Mouse (Mus musculus) stomach, embryonic 14.5 days (tissue): ENCODE results near the gene Frmd4a. TPM values are rescaled to one million over a fixed set of nuclear protein-coding genes. Genes with fewer than 3 reads are reported as not detected.
A peak's percentile ranks its signal among the peaks of the same experiment; 100 is the strongest.

ENCODE experiments used
- ATAC-seq: fragments of 200-750 bp; cut with Nextera tagmentation; 2 replicates; pipeline ENCODE4 v1.8.0; 2017; ENCODE audit warnings: low read depth, moderate TSS enrichment; ENCODE audit not compliant: insufficient number of reproducible peaks, insufficient read depth, low FRiP score
- H3K27ac ChIP-seq: fragments of 300-500 bp; sonication (generic); 2 replicates; pipeline ENCODE4 v1.5.1; 2014; ENCODE audit warnings: mild to moderate bottlenecking, low read length, moderate library complexity, mixed read lengths
- H3K27me3 ChIP-seq: fragments of 300-500 bp; sonication (generic); 2 replicates; pipeline ENCODE4 v1.6.1; 2014; ENCODE audit warnings: low read length, control low read depth, mixed read lengths; ENCODE audit not compliant: control insufficient read depth, insufficient read depth
- H3K36me3 ChIP-seq: fragments of 300-500 bp; sonication (generic); 2 replicates; pipeline ENCODE4 v1.6.1; 2014; ENCODE audit warnings: mild to moderate bottlenecking, control low read depth, low read length, moderate library complexity, mixed read lengths; ENCODE audit not compliant: control insufficient read depth, insufficient read depth
- H3K4me1 ChIP-seq: fragments of 300-500 bp; sonication (generic); 2 replicates; pipeline ENCODE4 v1.6.1; 2014; ENCODE audit warnings: low read length, control low read depth, mixed read lengths; ENCODE audit not compliant: control insufficient read depth, insufficient read depth
- H3K4me2 ChIP-seq: fragments of 300-500 bp; sonication (generic); replicated peaks from 2 replicates; pipeline ENCODE4 v1.6.1; 2014; ENCODE audit warnings: low read depth, low read length, control low read depth
- H3K4me3 ChIP-seq: fragments of 300-500 bp; sonication (generic); 2 replicates; pipeline ENCODE4 v1.5.1; 2014; ENCODE audit warnings: low read depth, low read length, control low read depth
- H3K9ac ChIP-seq: fragments of 300-500 bp; sonication (generic); replicated peaks from 2 replicates; pipeline ENCODE4 v1.6.1; 2014; ENCODE audit warnings: low read depth, mild to moderate bottlenecking, control low read depth, low read length, moderate library complexity, mixed read lengths
- H3K9me3 ChIP-seq: fragments of 300-500 bp; sonication (generic); 2 replicates; pipeline ENCODE4 v1.6.1; 2016; ENCODE audit warnings: low read depth, low read length, control low read depth; ENCODE audit not compliant: control insufficient read depth
- WGBS: fragments of 180-500 bp; shearing (Covaris S2); extraction: QIAGEN DNeasy Blood & Tissue Kit; methylation state at CpG from one replicate; pipeline ENCODE4 v1.1.7; 2014; 5-methylcytosine and 5-hydroxymethylcytosine counted together
- polyA plus RNA-seq: library from polyadenylated mRNA; unstranded; fragments of >200 nt; fragmentation: Nextera tagmentation; extraction: Ambion mirVana; gene quantifications from 2 replicates; pipeline ENCODE4 v1.2.1, GENCODE M21; 2014

Frmd4a gene
- polyA plus RNA-seq, 1 experiment from 2014 or later = 42.4 TPM

DNA sequence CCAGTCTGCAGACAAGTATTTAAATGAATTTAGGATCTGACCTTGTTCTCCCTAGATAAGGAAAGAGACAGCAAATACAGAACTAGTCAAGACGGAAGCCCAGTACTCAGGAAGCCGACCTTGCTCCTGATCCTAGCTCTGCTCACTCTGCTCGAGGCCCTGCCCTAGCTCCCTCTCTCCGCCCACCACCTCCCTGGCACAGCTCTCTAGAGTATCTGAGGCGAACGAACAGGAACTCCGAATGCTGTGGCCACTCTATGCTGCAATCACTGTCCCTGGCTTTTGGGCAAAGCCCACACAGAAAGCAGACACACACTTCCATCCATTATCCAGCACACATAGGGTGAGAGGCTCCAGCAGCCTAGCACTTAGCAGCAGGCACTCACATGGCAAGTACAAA is 619.1 kb downstream of the Frmd4a start:
- peaks cover 57% of the 10 kb centered on the region for H3K36me3 ChIP-seq
- H3K4me3 ChIP-seq = no peak overlapping the region
- H3K9me3 ChIP-seq = no peaks in the 10 kb centered on the region
- 83% methylated on average over 7 of the region's 7 CpGs for WGBS
- no peak overlapping the region for H3K27ac ChIP-seq
- H3K27me3 ChIP-seq = no peaks in the 10 kb centered on the region
- H3K4me1 ChIP-seq = no peaks in the 10 kb centered on the region
- no peak overlapping the region for H3K4me2 ChIP-seq
- ATAC-seq = no peak
- H3K9ac ChIP-seq = no peak overlapping the region

GRCm38 (mm10) chr2:4638189-4638588 is 620.7 kb downstream of the Frmd4a start:
- Histone ChIP-seq H3K27ac (no peak overlapping the region), H3K9me3 (no peaks in the 10 kb centered on the region), H3K4me3 (no peak overlapping the region), H3K27me3 (no peaks in the 10 kb centered on the region), H3K36me3 (peaks cover 54% of the 10 kb centered on the region), H3K4me2 (no peak overlapping the region), H3K4me1 (no peaks in the 10 kb centered on the region), H3K9ac (no peak overlapping the region)
- no peak for ATAC-seq
- WGBS = 82% methylated on average over 3 of the region's 3 CpGs

DNA sequence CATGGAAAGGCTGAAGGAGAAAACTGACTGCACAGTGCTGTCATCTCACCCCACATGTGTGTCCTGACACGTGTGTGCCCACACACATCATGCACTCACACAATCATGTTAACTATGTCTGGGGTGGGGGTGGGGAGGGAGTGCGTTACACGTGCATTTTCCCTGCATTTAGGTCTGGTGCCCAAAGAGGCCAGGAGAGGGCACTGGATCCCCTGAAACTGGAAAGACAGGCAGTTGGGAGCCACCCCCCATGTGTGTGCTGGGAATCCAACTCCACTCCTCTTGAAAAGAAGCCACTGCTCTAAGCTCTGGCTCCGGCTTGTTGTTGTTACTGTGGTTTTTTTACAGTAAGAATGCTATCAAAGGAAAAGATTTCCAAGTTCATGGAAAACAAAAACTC is 627.5 kb downstream of the Frmd4a start:
- H3K4me3 ChIP-seq = no peak overlapping the region
- ATAC-seq = no peak
- H3K9ac ChIP-seq = no peak overlapping the region
- H3K4me1 ChIP-seq = no peaks in the 10 kb centered on the region
- H3K9me3 ChIP-seq = no peaks in the 10 kb centered on the region
- H3K36me3 ChIP-seq = peaks cover 29% of the 10 kb centered on the region; the same call in 1 of the 2 replicates
- no peaks in the 10 kb centered on the region for H3K27me3 ChIP-seq
- H3K27ac ChIP-seq = no peak overlapping the region
- no peak overlapping the region for H3K4me2 ChIP-seq
- 74% methylated on average over 4 of the region's 4 CpGs for WGBS

DNA sequence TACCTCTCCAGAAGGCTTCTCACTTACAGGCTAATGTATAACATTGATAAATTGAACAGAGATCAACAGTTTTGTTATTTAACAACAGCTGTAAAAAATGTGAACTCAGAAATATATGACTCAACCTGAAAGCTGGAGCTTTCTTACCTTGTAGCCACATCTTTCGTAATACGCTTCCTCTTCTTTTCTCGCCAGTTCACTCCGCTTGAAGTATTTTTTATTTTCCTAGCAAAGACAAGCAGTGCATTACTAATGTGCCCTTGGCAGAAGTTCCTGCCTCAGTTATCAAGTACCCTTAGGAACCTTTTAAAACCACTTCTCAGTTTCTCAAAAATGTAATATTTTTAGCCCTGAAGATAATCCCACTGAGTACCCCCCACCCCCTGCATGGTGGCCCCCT is 630.6 kb downstream of the Frmd4a start:
- H3K27ac ChIP-seq = no peak overlapping the region
- 0 out of 2 replicates have a peak, but pooled peaks cover 3% of the 10 kb centered on the region for H3K4me1 ChIP-seq
- no peak overlapping the region for H3K4me3 ChIP-seq
- H3K9me3 ChIP-seq = no peaks in the 10 kb centered on the region
- no peaks in the 10 kb centered on the region for H3K27me3 ChIP-seq
- 90% methylated on average over 4 of the region's 4 CpGs for WGBS
- H3K9ac ChIP-seq = no peak overlapping the region
- no peak for ATAC-seq
- H3K4me2 ChIP-seq = no peak overlapping the region
- peaks cover 24% of the 10 kb centered on the region; the same call in 1 of the 2 replicates for H3K36me3 ChIP-seq

- Histone ChIP-seq H3K4me2 (no peak overlapping the region), H3K36me3 (peaks cover 18% of the 10 kb centered on the region; the same call in 1 of the 2 replicates), H3K27me3 (no peaks in the 10 kb centered on the region), H3K9me3 (no peaks in the 10 kb centered on the region), H3K4me3 (no peak overlapping the region), H3K4me1 (0 out of 2 replicates have a peak, but pooled peaks cover 3% of the 10 kb centered on the region), H3K27ac (no peak overlapping the region), H3K9ac (no peak overlapping the region)
- ATAC-seq = no peak
- 98% methylated on average over 2 of the region's 2 CpGs for WGBS
Observed at GRCm38 (mm10) chr2:4649646-4650045, 632.1 kb downstream of the Frmd4a start.

DNA sequence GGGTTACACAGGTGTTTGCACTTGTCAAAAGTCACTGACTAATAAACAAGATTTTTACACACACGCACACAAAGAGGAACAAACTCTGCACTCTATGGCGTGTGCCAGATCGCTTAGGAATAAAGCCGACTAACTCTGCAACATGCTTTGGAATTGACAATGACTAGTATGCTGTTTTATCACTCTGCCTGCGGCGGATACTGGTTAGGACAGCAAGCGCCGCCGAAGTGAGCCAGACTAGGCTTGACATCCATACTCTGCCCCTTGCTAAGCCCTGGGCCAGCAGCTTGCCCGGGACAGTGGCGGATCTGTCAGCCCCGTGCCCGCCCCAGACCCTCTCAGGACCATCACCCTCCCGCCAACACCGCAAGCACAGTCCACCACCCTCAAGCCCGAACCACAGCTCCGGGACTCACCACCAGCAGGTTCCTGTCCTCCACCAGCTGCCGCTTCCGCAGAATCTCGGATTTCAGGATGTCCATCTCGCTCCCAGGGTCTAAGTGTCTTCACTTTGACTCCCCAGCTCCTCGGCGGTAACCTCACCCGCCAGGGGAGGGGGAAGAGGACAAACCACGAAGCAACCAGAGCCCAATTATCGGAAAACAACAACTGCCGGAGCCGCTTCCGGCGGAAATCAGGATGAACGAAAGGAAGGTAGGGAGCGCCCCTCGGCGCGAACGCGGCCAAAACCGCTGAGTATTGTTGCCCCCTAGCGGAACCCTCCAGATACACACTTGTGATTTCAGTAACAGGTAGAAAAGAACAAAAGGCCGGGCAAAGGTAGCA is 634.2 kb downstream of the Frmd4a start, which contains the start of gene Prpf18:
Gene Prpf18 (minus strand): TSS at position 614 of the 786 bp plus-strand sequence.
- Histone ChIP-seq H3K4me1 (0 out of 2 replicates have a peak, but pooled peaks cover 3% of the 10 kb centered on the region), H3K36me3 (peaks cover 3% of the 10 kb centered on the region; the same call in 1 of the 2 replicates), H3K9ac (peak within 1 kb of the TSS; percentile 88), H3K27me3 (no peaks in the 10 kb centered on the region), H3K4me2 (peak within 1 kb of the TSS; percentile 85), H3K9me3 (no peaks in the 10 kb centered on the region), H3K4me3 (peak within 1 kb of the TSS; percentile 94), H3K27ac (0 out of 2 replicates have a peak within 1 kb of the TSS, but pooled peaks have one; percentile 72)
- ATAC-seq = peak; percentile 84
- 1% methylated on average over 40 of the region's 40 CpGs for WGBS

DNA sequence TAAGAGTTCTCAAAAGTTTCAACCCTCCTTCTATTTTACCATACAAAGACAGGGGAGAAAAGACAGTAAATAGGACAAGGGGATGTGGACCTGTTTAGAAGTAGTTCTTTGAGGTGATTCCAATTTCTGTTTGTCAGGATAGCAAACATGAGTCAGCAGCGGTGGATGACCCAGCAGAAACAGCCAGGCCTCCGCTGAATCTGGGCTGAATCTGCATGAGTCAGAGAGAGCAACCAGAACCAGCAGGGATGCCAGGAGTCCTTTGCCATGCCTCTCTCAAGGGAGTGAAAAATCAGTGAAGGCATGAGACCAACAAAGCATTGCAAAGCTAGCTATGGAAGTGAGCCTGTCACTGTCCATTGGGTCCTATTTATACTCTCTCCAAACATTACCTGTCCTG is 643.2 kb downstream of the Frmd4a start:
- no peak overlapping the region for H3K4me2 ChIP-seq
- ATAC-seq = no peak
- no peak overlapping the region for H3K27ac ChIP-seq
- H3K36me3 ChIP-seq = no peaks in the 10 kb centered on the region
- H3K4me1 ChIP-seq = no peaks in the 10 kb centered on the region
- 81% methylated on average over 2 of the region's 2 CpGs for WGBS
- H3K4me3 ChIP-seq = no peak overlapping the region
- no peak overlapping the region for H3K9ac ChIP-seq
- H3K27me3 ChIP-seq = no peaks in the 10 kb centered on the region
- H3K9me3 ChIP-seq = no peaks in the 10 kb centered on the region
